In the genomic region with DNA sequence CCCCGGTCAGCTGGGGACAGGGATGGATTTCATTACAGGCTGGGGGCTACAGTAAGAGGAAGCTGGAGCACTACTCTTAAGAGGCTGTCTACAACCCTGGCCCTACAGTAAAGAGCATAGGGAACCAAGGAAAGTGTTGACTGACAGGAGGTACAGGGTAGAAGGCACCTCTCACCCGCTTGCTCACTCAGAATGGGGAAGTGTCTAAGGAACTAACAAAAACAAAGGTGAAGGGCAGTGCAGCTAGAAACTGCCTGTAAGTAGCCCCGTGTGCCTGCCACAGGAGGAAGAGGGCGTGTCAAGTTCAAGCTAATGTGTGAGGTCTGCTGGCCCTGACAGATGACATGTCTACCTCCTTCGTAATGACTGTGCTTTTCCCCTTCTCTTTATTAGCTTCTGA, we compare ENCODE assay signal across 15 mouse cellular contexts. TPM values are rescaled to one million over a fixed set of nuclear protein-coding genes. Genes with fewer than 3 reads are reported as not detected.
DNase-seq lines count a peak whose midpoint lies in the region; ATAC-seq and TF ChIP-seq lines count a peak whose summit lies in the region.
"Had no signal": no experiment of that assay in that cellular context is flagged by ENCODE, and none has a peak within 500 bp of the region (broad histone marks: within the 10 kb centered on the region; RNA-seq: fewer than 3 reads in every experiment).

No protein-coding gene starts in this region.

- H3K4me1 ChIP-seq in liver, embryonic 16.5 days (ENCODE audit: control insufficient read depth, low read depth, low read length): no peaks in the 10 kb centered on the region
- peaks cover 18% of the 10 kb centered on the region for H3K4me1 ChIP-seq in brown adipose tissue, adult 24 weeks (ENCODE audit: control insufficient read depth, insufficient read depth, insufficient read length, low read length)
- peaks cover 16% of the 10 kb centered on the region for H3K4me1 ChIP-seq in limb, embryonic 12.5 days (replicated peaks)
- H3K4me1 ChIP-seq in cerebellum, adult 2 months (ENCODE audit: control insufficient read depth, insufficient read depth, low read length): no peaks in the 10 kb centered on the region
- H3K4me1 ChIP-seq: liver, embryonic 12.5 days had no signal

- peak; percentile 35; the same call in 1 of the 2 replicates for ATAC-seq in liver, embryonic 16.5 days (ENCODE audit: low read depth)
- ATAC-seq in limb, embryonic 12.5 days (ENCODE audit: insufficient number of reproducible peaks, insufficient read depth, low FRiP score, low TSS enrichment, low read depth): no peak
- ATAC-seq: CD4-positive, CD25-positive, alpha-beta regulatory T cell, adult 4 months; liver, embryonic 12.5 days had no signal

- no peak overlapping the region for H3K9ac ChIP-seq in liver, embryonic 16.5 days (ENCODE audit: low read depth, low read length)
- no peak overlapping the region for H3K9ac ChIP-seq in limb, embryonic 12.5 days (replicated peaks)
- H3K9ac ChIP-seq: liver, embryonic 12.5 days had no signal

- WGBS in liver, embryonic 16.5 days (ENCODE audit: insufficient replicate concordance): 25% methylated on average over 5 of the region's 5 CpGs
- whole genome bisulfite sequencing in limb, embryonic 12.5 days: 28% methylated on average over 5 of the region's 5 CpGs
- WGBS in cerebellum, adult 2 months: 86% methylated on average over 5 of the region's 5 CpGs

- no peak for TF ChIP-seq POLR2A in cerebellum, adult 2 months (IDR thresholded peaks at IDR 0.05; ENCODE audit: borderline replicate concordance, insufficient read depth, low read length)

- TF ChIP-seq CTCF in cerebellum, adult 2 months (IDR thresholded peaks at IDR 0.05; ENCODE audit: borderline replicate concordance, insufficient read depth, low read depth, low read length): no peak

- no peaks in the 10 kb centered on the region for H3K36me3 ChIP-seq in liver, embryonic 16.5 days (ENCODE audit: control insufficient read depth, insufficient read depth)
- H3K36me3 ChIP-seq in limb, embryonic 12.5 days: peaks cover 80% of the 10 kb centered on the region
- no peaks in the 10 kb centered on the region for H3K36me3 ChIP-seq in splenic B cell, adult 2 months (ENCODE audit: control insufficient read depth, insufficient read depth, low read length, poor library complexity, severe bottlenecking)
- H3K36me3 ChIP-seq: liver, embryonic 12.5 days had no signal

- H3K4me3 ChIP-seq in liver, embryonic 16.5 days (ENCODE audit: low read depth, low read length): no peak overlapping the region
- no peak overlapping the region for H3K4me3 ChIP-seq in brown adipose tissue, adult 24 weeks (ENCODE audit: insufficient read depth, low read depth, low read length)
- H3K4me3 ChIP-seq in limb, embryonic 12.5 days (replicated peaks): no peak overlapping the region
- no peak overlapping the region for H3K4me3 ChIP-seq in cerebellum, adult 2 months (replicated peaks; ENCODE audit: insufficient read depth, low read depth, low read length)
- H3K4me3 ChIP-seq: liver, embryonic 12.5 days had no signal

- H3K27me3 ChIP-seq in liver, embryonic 16.5 days (ENCODE audit: control insufficient read depth, insufficient read depth, low read depth, low read length): no peaks in the 10 kb centered on the region
- no peaks in the 10 kb centered on the region for H3K27me3 ChIP-seq in limb, embryonic 12.5 days
- H3K27me3 ChIP-seq in splenic B cell, adult 2 months (ENCODE audit: control insufficient read depth, insufficient read depth, low read length, poor library complexity, severe bottlenecking): no peaks in the 10 kb centered on the region
- H3K27me3 ChIP-seq in cerebellum, adult 2 months (ENCODE audit: control insufficient read depth, insufficient read depth, low read length): no peaks in the 10 kb centered on the region

- H3K4me2 ChIP-seq in liver, embryonic 16.5 days (ENCODE audit: low read depth, low read length): no peak overlapping the region
- H3K4me2 ChIP-seq in limb, embryonic 12.5 days: no peak overlapping the region
- H3K4me2 ChIP-seq: liver, embryonic 12.5 days had no signal

- H3K9me3 ChIP-seq in liver, embryonic 16.5 days (replicated peaks; ENCODE audit: control insufficient read depth, low read length): no peaks in the 10 kb centered on the region
- no peaks in the 10 kb centered on the region for H3K9me3 ChIP-seq in limb, embryonic 12.5 days
- H3K9me3 ChIP-seq: liver, embryonic 12.5 days had no signal

- no peak overlapping the region for H3K27ac ChIP-seq in liver, embryonic 16.5 days (ENCODE audit: low read length)
- 0 out of 2 replicates have a peak overlapping the region, but pooled peaks have one; percentile 7 for H3K27ac ChIP-seq in brown adipose tissue, adult 24 weeks (replicated peaks; ENCODE audit: low read depth, low read length)
- H3K27ac ChIP-seq in limb, embryonic 12.5 days: 0 out of 2 replicates have a peak overlapping the region, but pooled peaks have one; percentile 20
- H3K27ac ChIP-seq in cerebellum, adult 2 months (ENCODE audit: insufficient read depth, low read length): no peak overlapping the region
- H3K27ac ChIP-seq: liver, embryonic 12.5 days had no signal

- DNase-seq in liver: no peak
- peak; percentile 68 for DNase-seq in splenic B cell, adult 2 months (ENCODE audit: low read depth, low spot score)
- DNase-seq in left cerebral cortex, adult 9 months (ENCODE audit: low spot score in 2 of 2): no peak
- DNase-seq in embryo, embryonic 10 days (ENCODE audit: low spot score): no peak
- DNase-seq in cerebellum, adult 2 months: no peak
- DNase-seq: cerebellum, postnatal 36 days; heart, postnatal 36 days; kidney, adult 8-10 months; midbrain, embryonic 14.5 days; thymus, adult 18-20 months had no signal

RNA-seq across cellular contexts. Expression of a gene that starts 57.0 kb away (rescaled TPM):
- polyA plus RNA-seq in liver, embryonic 16.5 days (2015; fragmentation: Nextera tagmentation; extraction: Ambion mirVana): 0.70 and 0.91 TPM in 2 replicates
- 40.3 and 43.2 TPM in 2 replicates for polyA plus RNA-seq in brown adipose tissue, adult 24 weeks (2012; ENCODE audit: insufficient read depth, insufficient read length, missing spikeins)
- 70.7 and 86.2 TPM in 2 replicates for polyA plus RNA-seq in limb, embryonic 12.5 days (2016; fragmentation: Nextera tagmentation; extraction: Ambion mirVana)
- polyA plus RNA-seq in cerebellum, adult 2 months (2012; rRNA removed): 8.5 and 9.1 TPM in 2 replicates

Comparison
In these comparisons a context has a peak if more than half of its experiments do, and no peak if none do; other contexts are left out.
1. H3K27ac ChIP-seq: peak in brown adipose tissue, adult 24 weeks (single experiment) and limb, embryonic 12.5 days (single experiment); none in liver, embryonic 16.5 days (single experiment) and cerebellum, adult 2 months (single experiment).